14 mouse cellular contexts compared by ENCODE assay signal in the genomic region with DNA sequence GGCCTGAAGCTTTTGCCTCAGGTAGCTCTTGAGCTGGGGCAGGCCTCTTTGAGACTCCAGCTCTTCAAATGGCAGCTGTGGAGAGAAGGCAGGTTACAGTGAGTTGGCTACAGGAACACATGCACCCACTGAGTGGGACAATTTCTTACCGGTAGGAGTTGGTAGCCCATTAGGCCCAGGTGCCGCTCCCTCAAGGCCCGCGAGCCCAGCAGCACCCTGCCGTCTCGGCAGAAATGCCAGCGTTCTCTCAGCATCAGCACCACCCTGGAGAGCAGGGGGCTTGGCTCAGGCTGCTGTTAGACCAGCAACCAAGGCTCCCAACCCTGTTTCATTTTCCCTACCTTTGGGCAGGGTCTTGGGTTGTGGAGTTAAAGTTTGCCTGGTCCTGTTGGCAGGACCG. TPM values are rescaled to one million over a fixed set of nuclear protein-coding genes. Genes with fewer than 3 reads are reported as not detected.
DNase-seq lines count a peak whose midpoint lies in the region; TF ChIP-seq lines count a peak whose summit lies in the region.
"Had no signal": no experiment of that assay in that cellular context is flagged by ENCODE, and none has a peak within 500 bp of the region (broad histone marks: within the 10 kb centered on the region; RNA-seq: fewer than 3 reads in every experiment).

No protein-coding gene starts in this region.

- peak; percentile 92 for DNase-seq in heart, adult 11 months
- no peak for DNase-seq in heart, adult 8-10 months (ENCODE audit: low spot score)
- DNase-seq in cerebellum, postnatal 25 days = no peak
- DNase-seq: adrenal gland, adult 2 months; adrenal gland, adult 8-10 months; adrenal gland, postnatal 10 days; adrenal gland, postnatal 25 days; adrenal gland, postnatal 36 days; B cell, adult 2 months; cerebellum, adult 11 months; cerebellum, adult 18-20 months had no signal

- TF ChIP-seq POLR2A in myocyte (IDR thresholded peaks at IDR 0.05; ENCODE audit: insufficient read length, low read depth) = peak; percentile 12

- no peak overlapping the region for H3K4me2 ChIP-seq in myocyte (ENCODE audit: low read depth)

- H3K79me2 ChIP-seq in myocyte (ENCODE audit: control insufficient read depth, insufficient read depth) = peaks cover 14% of the 10 kb centered on the region

- no peak overlapping the region for H3ac ChIP-seq in myocyte (ENCODE audit: control insufficient read depth, insufficient read length)

- no peak overlapping the region for H3K4me3 ChIP-seq in myocyte

- no peaks in the 10 kb centered on the region for H3K27me3 ChIP-seq in myocyte (ENCODE audit: control insufficient read depth, insufficient read depth, insufficient read length)
- H3K27me3 ChIP-seq: CH12.LX, Patski had no signal

- peaks cover 35% of the 10 kb centered on the region for H3K36me3 ChIP-seq in myocyte (ENCODE audit: control insufficient read depth, insufficient read depth)

TF ChIP-seq in myocyte, 11 proteins besides CTCF, POLR2A, EP300 and RAD21:
- no peak for TF ChIP-seq TCF3 (IDR thresholded peaks at IDR 0.05; ENCODE audit: insufficient read length, low read depth)
- no peak for TF ChIP-seq MAX (IDR thresholded peaks at IDR 0.05; ENCODE audit: low read depth)
- no peak for TF ChIP-seq POLR2AphosphoS2 (IDR thresholded peaks at IDR 0.05; ENCODE audit: insufficient read length, low read depth)
- no peak for TF ChIP-seq MYOG (IDR thresholded peaks at IDR 0.05; ENCODE audit: control insufficient read depth in 1 of 3, insufficient read depth in 1 of 3, insufficient read length in 2 of 3, low read depth in 2 of 3)
- no peak for TF ChIP-seq TCF12 (IDR thresholded peaks at IDR 0.05; ENCODE audit: insufficient read depth, poor library complexity, severe bottlenecking)
- no peak for TF ChIP-seq SRF (IDR thresholded peaks at IDR 0.05; ENCODE audit: control insufficient read depth, insufficient read length, low read depth)
- no peak for TF ChIP-seq REST (IDR thresholded peaks at IDR 0.05; ENCODE audit: insufficient read depth, insufficient read length)

RNA-seq across cellular contexts. Expression of a gene that starts 3.9 kb away (rescaled TPM):
- 100 to 1,000 TPM; 297 to 351 (median 327) TPM for total RNA-seq in heart, adult 8-10 months (2022)
- polyA plus RNA-seq in myocyte (2012; fragmentation: generic; extraction: Trizol) = 124 TPM

RNA-seq across cellular contexts. Expression of a gene that starts 6.5 kb away (rescaled TPM):
- total RNA-seq in heart, adult 8-10 months (2022) = 10 to 100 TPM in 3 of 4 experiments, 1 to 10 TPM in 1; 9.8 to 12.3 (median 11.8) TPM
- 14.2 TPM for polyA plus RNA-seq in myocyte (2012; fragmentation: generic; extraction: Trizol)

RNA-seq across cellular contexts. Expression of a gene that starts 10.8 kb away (rescaled TPM):
- 100 to 1,000 TPM in 1 of 4 experiments, 10 to 100 TPM in 3; 88.8 to 101 (median 95.0) TPM for total RNA-seq in heart, adult 8-10 months (2022)
- polyA plus RNA-seq in myocyte (2012; fragmentation: generic; extraction: Trizol) = 119 TPM

RNA-seq across cellular contexts. Expression of a gene that starts 17.6 kb away (rescaled TPM):
- total RNA-seq in heart, adult 8-10 months (2022) = 10 to 100 TPM; 21.9 to 32.5 (median 24.7) TPM
- 96.4 TPM for polyA plus RNA-seq in myocyte (2012; fragmentation: generic; extraction: Trizol)

RNA-seq across cellular contexts. Expression of a gene that starts 17.9 kb away (rescaled TPM):
- total RNA-seq in heart, adult 8-10 months (2022) = 10 to 100 TPM; 17.3 to 23.7 (median 19.1) TPM
- polyA plus RNA-seq in myocyte (2012; fragmentation: generic; extraction: Trizol) = 30.0 TPM
